Mouse (Mus musculus): ENCODE data around the gene Vmn1r65. TPM values are rescaled to one million over a fixed set of nuclear protein-coding genes. Genes with fewer than 3 reads are reported as not detected.
"Not testable (repeated sequence)": the region's sequence is repeated elsewhere in the genome, so short reads cannot be mapped to it uniquely, and the experiment has no call there.

The Vmn1r65 gene
- not detected in 2 replicates for polyA plus RNA-seq (2012; rRNA removed)

DNA sequence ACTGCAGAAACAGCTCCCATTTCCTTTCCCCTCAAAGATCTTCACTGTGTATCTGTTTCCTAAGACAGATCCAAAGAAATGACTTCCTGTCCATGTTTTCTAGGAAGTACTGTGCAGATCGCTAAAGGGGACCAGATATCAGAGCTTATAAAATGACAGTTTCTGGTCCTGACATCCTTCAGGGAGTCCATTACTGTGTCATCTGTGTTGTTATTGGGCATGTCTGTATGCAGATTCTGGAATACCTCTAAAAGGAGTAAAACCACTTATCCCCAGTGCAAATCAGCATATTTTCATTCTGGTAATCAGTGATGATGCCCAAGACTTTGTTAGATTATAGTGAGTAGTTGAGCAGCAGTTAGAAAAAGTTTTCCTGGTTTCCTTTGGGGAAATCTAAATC lies at the start of gene Vmn1r65:
Gene Vmn1r65, minus strand, starts transcription at position 101 of the 400 bp plus-strand sequence.
- H3K4me1 ChIP-seq (ENCODE audit: control insufficient read depth, insufficient read depth, insufficient read length, low read length): no peaks in the 10 kb centered on the region
- no peaks in the 10 kb centered on the region for H3K27me3 ChIP-seq (ENCODE audit: control insufficient read depth, insufficient read depth, low read length)
- TF ChIP-seq CTCF (IDR thresholded peaks at IDR 0.05; ENCODE audit: extremely low read depth, insufficient read length, insufficient replicate concordance, low read depth, low read length) (no peak), POLR2A (IDR thresholded peaks at IDR 0.05; ENCODE audit: low read depth, low read length) (no peak)
- WGBS: 98% methylated on average over 1 of the region's 1 CpGs
- H3K36me3 ChIP-seq (ENCODE audit: control insufficient read depth, insufficient read depth, low read length): no peaks in the 10 kb centered on the region
- H3K4me3 ChIP-seq (ENCODE audit: low read depth, low read length): no peak within 1 kb of the TSS
- H3K27ac ChIP-seq (ENCODE audit: insufficient read depth, low read depth, low read length): no peak within 1 kb of the TSS

DNA sequence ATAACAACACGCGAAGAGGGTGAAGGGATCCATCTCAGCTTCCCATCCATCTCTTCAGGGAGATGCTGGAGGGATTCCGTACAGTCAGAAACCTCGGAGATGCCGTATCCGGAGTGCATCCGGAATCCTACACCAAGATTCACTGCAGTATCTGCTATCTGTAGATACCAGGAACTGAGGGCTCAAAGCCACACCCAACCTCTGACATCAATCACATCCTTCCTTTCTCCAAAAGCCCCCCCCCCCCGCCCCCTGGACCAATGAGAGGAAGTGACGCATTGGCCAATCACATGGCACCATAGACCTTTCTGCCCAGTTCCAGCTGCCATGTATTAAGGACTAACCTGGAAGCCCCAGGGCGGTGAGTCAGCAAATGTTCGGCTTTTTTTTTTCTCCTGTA lies 34.1 kb upstream of the Vmn1r65 start, which contains the start of gene Nlrp4c:
Gene Nlrp4c, plus strand, starts transcription at position 301 of the 400 bp plus-strand sequence.
- Histone ChIP-seq H3K27me3 (ENCODE audit: control insufficient read depth, insufficient read depth, low read length) (no peaks in the 10 kb centered on the region), H3K4me1 (ENCODE audit: control insufficient read depth, insufficient read depth, insufficient read length, low read length) (no peaks in the 10 kb centered on the region), H3K4me3 (ENCODE audit: low read depth, low read length) (no peak within 1 kb of the TSS), H3K27ac (ENCODE audit: insufficient read depth, low read depth, low read length) (no peak within 1 kb of the TSS), H3K36me3 (ENCODE audit: control insufficient read depth, insufficient read depth, low read length) (no peaks in the 10 kb centered on the region)
- 89% methylated on average over 11 of the region's 11 CpGs for WGBS
- TF ChIP-seq CTCF (IDR thresholded peaks at IDR 0.05; ENCODE audit: extremely low read depth, insufficient read length, insufficient replicate concordance, low read depth, low read length) (no peak), POLR2A (IDR thresholded peaks at IDR 0.05; ENCODE audit: low read depth, low read length) (no peak)

DNA sequence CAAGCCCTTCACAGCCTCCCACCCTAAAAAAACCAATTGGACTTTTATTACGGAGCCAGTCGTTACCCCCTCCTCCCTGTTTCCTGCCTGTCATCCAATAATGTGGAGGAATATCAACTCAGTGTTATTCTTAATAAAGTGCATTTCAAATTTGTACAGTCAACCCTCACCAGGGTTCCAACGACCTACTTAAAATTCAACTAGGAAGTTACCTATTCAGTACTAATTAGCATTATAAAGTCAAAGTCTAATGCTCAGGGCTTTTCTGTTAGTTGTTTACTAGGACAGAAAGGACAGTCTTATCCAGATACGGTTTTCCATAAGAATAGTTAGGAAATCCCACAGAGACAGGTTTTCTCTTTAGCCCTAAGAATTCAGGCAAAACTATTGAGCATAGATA lies 28.4 kb downstream of the Vmn1r65 start:
- WGBS: 79% methylated on average over 4 of the region's 4 CpGs
- not testable (repeated sequence) for H3K27me3 ChIP-seq (ENCODE audit: control insufficient read depth, insufficient read depth, low read length); H3K36me3 ChIP-seq (ENCODE audit: control insufficient read depth, insufficient read depth, low read length); H3K4me1 ChIP-seq (ENCODE audit: control insufficient read depth, insufficient read depth, insufficient read length, low read length); H3K27ac ChIP-seq (ENCODE audit: insufficient read depth, low read depth, low read length); H3K4me3 ChIP-seq (ENCODE audit: low read depth, low read length)

DNA sequence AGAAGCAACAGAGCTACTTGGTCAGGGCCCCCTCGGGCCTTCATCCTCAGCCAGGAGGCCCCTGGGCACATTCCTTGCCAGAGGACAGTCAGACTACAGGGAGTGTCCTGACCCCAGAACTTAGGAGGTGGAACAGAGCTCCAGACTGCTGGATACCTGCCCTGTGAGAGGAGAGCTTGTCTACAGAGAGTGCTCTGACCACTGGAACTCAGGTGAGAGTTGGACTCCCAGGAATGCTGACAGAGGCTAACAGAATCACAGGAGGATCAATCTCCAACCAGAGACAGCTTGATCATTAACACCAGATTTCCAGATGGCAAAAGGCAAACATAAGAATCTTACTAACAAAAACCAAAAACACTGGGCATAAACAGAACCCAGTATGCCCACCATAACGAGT lies 38.3 kb downstream of the Vmn1r65 start:
- H3K4me1 ChIP-seq (ENCODE audit: control insufficient read depth, insufficient read depth, insufficient read length, low read length); H3K4me3 ChIP-seq (ENCODE audit: low read depth, low read length); H3K27ac ChIP-seq (ENCODE audit: insufficient read depth, low read depth, low read length); H3K36me3 ChIP-seq (ENCODE audit: control insufficient read depth, insufficient read depth, low read length); H3K27me3 ChIP-seq (ENCODE audit: control insufficient read depth, insufficient read depth, low read length): not testable (repeated sequence)
- 68% methylated on average over 2 of the region's 2 CpGs for WGBS

Other genes with a start within 250 kb of the Vmn1r65 start
- gene Vmn1r63, start 205.6 kb downstream of the Vmn1r65 start, polyA plus RNA-seq (2012; rRNA removed): not detected in 2 replicates
- not detected in 2 replicates for gene Vmn1r64, start 126.5 kb downstream of the Vmn1r65 start, polyA plus RNA-seq (2012; rRNA removed)
- gene Nlrp4c, start 34.2 kb upstream of the Vmn1r65 start, polyA plus RNA-seq (2012; rRNA removed): not detected in 2 replicates
- gene Zfp787, start 145.0 kb upstream of the Vmn1r65 start, polyA plus RNA-seq (2012; rRNA removed): 32.3 and 62.7 TPM in 2 replicates
- 12.7 and 33.9 TPM in 2 replicates for gene Zfp444, start 161.2 kb upstream of the Vmn1r65 start, polyA plus RNA-seq (2012; rRNA removed)
- not detected in 2 replicates for gene Galp, start 186.1 kb upstream of the Vmn1r65 start, polyA plus RNA-seq (2012; rRNA removed)
- gene Zscan5b, start 211.3 kb upstream of the Vmn1r65 start, polyA plus RNA-seq (2012; rRNA removed): not detected in 2 replicates
- gene Epp13, start 241.7 kb upstream of the Vmn1r65 start, polyA plus RNA-seq (2012; rRNA removed): not detected in 2 replicates